Mouse (Mus musculus): Measurements from ENCODE around the gene Zfp513. TPM values are rescaled to one million over a fixed set of nuclear protein-coding genes. Genes with fewer than 3 reads are reported as not detected.

Zfp513 gene
- polyA plus RNA-seq (2015; fragmentation: Nextera tagmentation; extraction: Ambion mirVana): 7.3 and 7.5 TPM in 2 replicates

DNA sequence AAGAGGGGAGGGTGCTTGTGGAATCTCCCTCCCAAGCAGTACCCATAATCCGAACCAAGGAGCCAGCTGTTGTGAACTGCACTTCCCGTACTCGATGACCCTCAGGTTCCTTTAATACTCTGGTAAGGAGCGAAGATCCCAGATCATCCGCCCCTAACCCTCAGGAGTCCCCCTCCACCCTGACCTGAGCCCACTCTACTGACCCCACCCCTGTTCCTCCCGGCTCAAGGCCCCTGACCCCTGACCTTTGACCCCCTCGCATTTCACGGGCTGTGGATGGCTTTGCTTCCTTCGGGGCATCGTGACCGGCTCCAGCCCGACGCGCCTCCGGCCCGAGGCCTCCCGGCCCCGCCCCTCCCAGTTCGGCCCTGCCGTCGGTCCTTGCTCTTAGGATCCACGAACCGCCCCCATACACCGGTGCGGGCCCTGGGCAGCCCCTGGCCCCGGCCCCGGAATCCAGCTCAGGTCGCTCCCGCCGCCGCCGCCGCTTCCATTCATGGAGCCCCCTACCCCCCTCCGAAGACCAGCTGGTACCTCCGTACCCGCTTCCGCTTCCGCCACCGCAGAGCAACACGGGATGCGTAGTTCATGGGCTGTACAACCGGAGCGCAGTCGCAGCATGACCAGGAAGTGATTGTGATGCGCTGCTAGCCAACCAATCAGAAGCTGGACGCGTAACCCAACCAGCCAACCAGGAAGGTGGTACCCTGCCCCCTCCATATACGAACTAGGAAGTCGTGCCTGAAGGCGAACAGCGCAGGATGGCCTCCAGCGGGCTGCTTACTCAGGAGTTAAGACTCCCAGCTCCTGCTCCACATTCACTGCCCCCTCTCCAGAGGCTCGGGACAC lies at the start of gene Zfp513:
Gene Zfp513 (minus strand): TSS at position 562 of the 849 bp plus-strand sequence.
- Histone ChIP-seq H3K27ac (replicated peaks) (peak within 1 kb of the TSS; percentile 83), H3K4me2 (peak within 1 kb of the TSS; percentile 94), H3K4me3 (peak within 1 kb of the TSS; percentile 77), H3K4me1 (peaks cover 24% of the 10 kb centered on the region), H3K36me3 (peaks cover 82% of the 10 kb centered on the region), H3K9ac (peak within 1 kb of the TSS; percentile 90), H3K9me3 (peaks cover 4% of the 10 kb centered on the region), H3K27me3 (replicated peaks) (no peaks in the 10 kb centered on the region)
- peak; percentile 91 for ATAC-seq (ENCODE audit: extremely low read depth, insufficient number of reproducible peaks, low FRiP score, low TSS enrichment)
- WGBS: under 1% methylated on average over 53 of the region's 53 CpGs

GRCm38 (mm10) chr5:31251541-31252101 lies 49.5 kb upstream of the Zfp513 start, which contains the start of gene Krtcap3:
Gene Krtcap3 (plus strand): TSS chr5:31251691.
- Histone ChIP-seq H3K4me2 (peak within 1 kb of the TSS; percentile 68), H3K4me1 (peaks cover 48% of the 10 kb centered on the region), H3K9me3 (no peaks in the 10 kb centered on the region), H3K27ac (replicated peaks) (no peak within 1 kb of the TSS), H3K9ac (peak within 1 kb of the TSS; percentile 69), H3K36me3 (peaks cover 94% of the 10 kb centered on the region), H3K4me3 (peak within 1 kb of the TSS; percentile 48), H3K27me3 (replicated peaks) (no peaks in the 10 kb centered on the region)
- WGBS: 17% methylated on average over 47 of the region's 47 CpGs
- peak; percentile 68 for ATAC-seq (ENCODE audit: extremely low read depth, insufficient number of reproducible peaks, low FRiP score, low TSS enrichment)

GRCm38 (mm10) chr5:31250716-31251115 lies 48.6 kb upstream of the Zfp513 start:
- H3K27ac ChIP-seq (replicated peaks): no peak overlapping the region
- H3K9ac ChIP-seq: peak overlapping the region; percentile 69
- H3K36me3 ChIP-seq: peaks cover 98% of the 10 kb centered on the region
- H3K4me1 ChIP-seq: peaks cover 48% of the 10 kb centered on the region
- no peak for ATAC-seq (ENCODE audit: extremely low read depth, insufficient number of reproducible peaks, low FRiP score, low TSS enrichment)
- no peaks in the 10 kb centered on the region for H3K27me3 ChIP-seq (replicated peaks)
- H3K4me2 ChIP-seq: 0 out of 2 replicates have a peak overlapping the region, but pooled peaks have one; percentile 68
- H3K9me3 ChIP-seq: no peaks in the 10 kb centered on the region
- H3K4me3 ChIP-seq: no peak overlapping the region
- 55% methylated on average over 4 of the region's 4 CpGs for WGBS

GRCm38 (mm10) chr5:31242191-31242590 lies 40.1 kb upstream of the Zfp513 start:
- H3K27me3 ChIP-seq (replicated peaks): no peaks in the 10 kb centered on the region
- H3K36me3 ChIP-seq: peaks cover 37% of the 10 kb centered on the region
- peak overlapping the region; percentile 96 for H3K4me3 ChIP-seq
- no peak for ATAC-seq (ENCODE audit: extremely low read depth, insufficient number of reproducible peaks, low FRiP score, low TSS enrichment)
- no peaks in the 10 kb centered on the region for H3K9me3 ChIP-seq
- H3K4me2 ChIP-seq: peak overlapping the region; percentile 81
- H3K4me1 ChIP-seq: peaks cover 14% of the 10 kb centered on the region
- 22% methylated on average over 10 of the region's 10 CpGs for WGBS
- peak overlapping the region; percentile 99 for H3K9ac ChIP-seq
- peak overlapping the region; percentile 99 for H3K27ac ChIP-seq (replicated peaks)

DNA sequence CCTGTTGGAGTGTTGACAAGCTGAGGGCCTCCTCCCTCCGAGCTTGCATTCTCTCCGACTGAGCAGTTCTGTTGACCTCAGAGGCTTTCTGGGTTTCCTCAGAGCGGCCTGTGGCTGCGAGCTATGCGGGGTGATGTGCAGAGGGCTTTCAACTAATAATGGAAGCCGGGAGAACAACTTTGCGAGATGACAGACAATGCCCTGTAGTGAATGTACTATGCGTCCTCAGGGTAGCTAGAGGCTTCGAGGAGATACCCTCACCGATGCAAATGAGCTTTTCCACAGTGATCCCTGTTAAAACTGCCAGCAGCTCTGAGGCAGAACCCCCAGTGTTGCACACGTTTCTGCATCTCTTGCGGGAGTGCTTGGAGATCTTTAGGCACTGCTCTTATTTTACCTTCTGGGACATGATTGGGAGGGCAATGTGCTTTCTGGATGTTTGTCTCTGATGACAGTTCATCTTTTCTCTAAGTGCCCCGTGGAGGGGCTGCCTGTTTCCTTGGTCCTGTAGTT lies 39.5 kb upstream of the Zfp513 start:
- Histone ChIP-seq H3K9ac (peak overlapping the region; percentile 99), H3K4me2 (peak overlapping the region; percentile 81), H3K4me1 (peaks cover 14% of the 10 kb centered on the region), H3K36me3 (peaks cover 31% of the 10 kb centered on the region), H3K9me3 (0 out of 2 replicates have a peak, but pooled peaks cover 2% of the 10 kb centered on the region), H3K4me3 (peak overlapping the region; percentile 96), H3K27me3 (replicated peaks) (no peaks in the 10 kb centered on the region), H3K27ac (replicated peaks) (peak overlapping the region; percentile 99)
- no peak for ATAC-seq (ENCODE audit: extremely low read depth, insufficient number of reproducible peaks, low FRiP score, low TSS enrichment)
- WGBS: under 1% methylated on average over 13 of the region's 13 CpGs

- ATAC-seq (ENCODE audit: extremely low read depth, insufficient number of reproducible peaks, low FRiP score, low TSS enrichment): peak; percentile 98
- no peaks in the 10 kb centered on the region for H3K27me3 ChIP-seq (replicated peaks)
- 0 out of 2 replicates have a peak, but pooled peaks cover 3% of the 10 kb centered on the region for H3K9me3 ChIP-seq
- peak within 1 kb of the TSS; percentile 99 for H3K9ac ChIP-seq
- H3K4me3 ChIP-seq: peak within 1 kb of the TSS; percentile 96
- H3K36me3 ChIP-seq: peaks cover 24% of the 10 kb centered on the region
- H3K4me1 ChIP-seq: peaks cover 14% of the 10 kb centered on the region
- H3K27ac ChIP-seq (replicated peaks): peak within 1 kb of the TSS; percentile 99
- H3K4me2 ChIP-seq: peak within 1 kb of the TSS; percentile 81
- under 1% methylated on average over 86 of the region's 103 CpGs for WGBS
Measured at GRCm38 (mm10) chr5:31240637-31241521, 38.8 kb upstream of the Zfp513 start, which contains the start of the genes Nrbp1 and Gm9970. Gene Nrbp1 (plus strand): TSS chr5:31240864. Gene Gm9970 (minus strand): TSS chr5:31241232.

DNA sequence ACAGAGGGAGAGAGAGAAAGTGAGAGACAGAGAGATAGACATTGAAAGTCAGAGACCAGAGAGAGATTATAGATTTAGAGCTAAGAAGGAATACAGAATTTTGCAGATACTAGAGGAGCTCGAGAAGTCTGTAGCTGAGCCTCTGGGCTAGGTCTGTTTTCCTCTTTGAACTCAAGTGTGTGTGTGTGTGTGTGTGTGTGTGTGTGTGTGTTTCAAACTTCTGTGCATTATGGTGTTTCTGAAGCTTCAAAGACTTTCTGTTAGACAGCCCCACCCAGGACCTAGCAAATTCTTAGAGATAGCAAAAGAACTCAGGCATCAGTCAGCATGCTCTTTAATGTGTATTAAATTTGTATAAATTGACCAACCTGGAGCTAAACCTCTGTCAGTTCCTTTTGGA lies 24.5 kb upstream of the Zfp513 start:
- Histone ChIP-seq H3K36me3 (no peaks in the 10 kb centered on the region), H3K4me2 (no peak overlapping the region), H3K4me1 (peaks cover 3% of the 10 kb centered on the region), H3K27ac (replicated peaks) (no peak overlapping the region), H3K27me3 (replicated peaks) (no peaks in the 10 kb centered on the region), H3K9ac (no peak overlapping the region), H3K4me3 (no peak overlapping the region), H3K9me3 (no peaks in the 10 kb centered on the region)
- 61% methylated on average over 1 of the region's 1 CpGs for WGBS
- no peak for ATAC-seq (ENCODE audit: extremely low read depth, insufficient number of reproducible peaks, low FRiP score, low TSS enrichment)

- Histone ChIP-seq H3K4me1 (peaks cover 26% of the 10 kb centered on the region), H3K4me3 (no peak overlapping the region), H3K4me2 (no peak overlapping the region), H3K36me3 (no peaks in the 10 kb centered on the region), H3K27me3 (replicated peaks) (no peaks in the 10 kb centered on the region), H3K9me3 (no peaks in the 10 kb centered on the region), H3K9ac (no peak overlapping the region), H3K27ac (replicated peaks) (no peak overlapping the region)
- ATAC-seq (ENCODE audit: extremely low read depth, insufficient number of reproducible peaks, low FRiP score, low TSS enrichment): no peak
- WGBS: 88% methylated on average over 9 of the region's 9 CpGs
Measured at GRCm38 (mm10) chr5:31222696-31223095, 20.6 kb upstream of the Zfp513 start.

GRCm38 (mm10) chr5:31221304-31221945 lies 19.3 kb upstream of the Zfp513 start:
- no peak for ATAC-seq (ENCODE audit: extremely low read depth, insufficient number of reproducible peaks, low FRiP score, low TSS enrichment)
- Histone ChIP-seq H3K27ac (replicated peaks) (peak overlapping the region; percentile 95), H3K4me3 (peak overlapping the region; percentile 97), H3K36me3 (no peaks in the 10 kb centered on the region), H3K4me2 (peak overlapping the region; percentile 90), H3K9me3 (no peaks in the 10 kb centered on the region), H3K27me3 (replicated peaks) (no peaks in the 10 kb centered on the region), H3K4me1 (peaks cover 29% of the 10 kb centered on the region), H3K9ac (peak overlapping the region; percentile 87)
- WGBS: 16% methylated on average over 11 of the region's 11 CpGs

All from heart, embryonic 13.5 days (tissue).